Mouse (Mus musculus): Measurements from ENCODE around the gene Jaml. TPM values are rescaled to one million over a fixed set of nuclear protein-coding genes. Genes with fewer than 3 reads are reported as not detected.

Gene Jaml
- polyA plus RNA-seq, 1 experiment from 2014 or later, result 0.49 TPM

DNA sequence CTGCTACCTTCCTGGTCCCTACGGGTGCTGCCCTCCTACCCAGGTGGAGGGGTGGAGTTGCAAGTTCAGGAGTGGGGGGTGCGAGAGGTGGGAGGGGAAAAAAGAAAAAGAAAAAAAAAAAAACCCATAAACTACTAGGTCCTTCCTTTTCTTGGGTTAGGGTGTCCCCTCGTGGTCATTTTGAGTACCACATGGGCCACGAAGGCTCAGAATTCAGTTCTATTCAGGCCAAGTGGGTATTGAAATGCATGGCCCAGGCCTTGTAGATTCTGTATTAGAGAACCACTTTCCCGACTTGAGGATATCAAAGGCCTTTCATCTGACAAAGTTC, 67.2 kb downstream of the Jaml start:
- Histone ChIP-seq H3K4me2 (ENCODE audit: low read depth, low read length) (peak overlapping the region; percentile 65), H3K4me3 (ENCODE audit: low read depth, low read length) (peak overlapping the region; percentile 28), H3K27ac (replicated peaks; ENCODE audit: low read depth, low read length) (no peak overlapping the region), H3K36me3 (replicated peaks; ENCODE audit: control insufficient read depth, insufficient read depth, low read depth, low read length) (no peaks in the 10 kb centered on the region), H3K4me1 (ENCODE audit: control insufficient read depth, insufficient read depth, low read length) (0 out of 2 replicates have a peak, but pooled peaks cover 3% of the 10 kb centered on the region), H3K27me3 (ENCODE audit: control insufficient read depth, insufficient read depth, low read length) (peaks cover 26% of the 10 kb centered on the region), H3K9me3 (replicated peaks; ENCODE audit: control insufficient read depth, low read length) (no peaks in the 10 kb centered on the region), H3K9ac (replicated peaks; ENCODE audit: low read length) (peak overlapping the region; percentile 36; the same call in 1 of the 2 replicates)
- ATAC-seq (replicated peaks; ENCODE audit: insufficient number of reproducible peaks, low FRiP score, low TSS enrichment, low read depth) (peak; percentile 52; the same call in 1 of the 2 replicates), DNase-seq (ENCODE audit: low spot score) (peak; percentile 78)
- 1% methylated on average over 5 of the region's 5 CpGs for WGBS

DNA sequence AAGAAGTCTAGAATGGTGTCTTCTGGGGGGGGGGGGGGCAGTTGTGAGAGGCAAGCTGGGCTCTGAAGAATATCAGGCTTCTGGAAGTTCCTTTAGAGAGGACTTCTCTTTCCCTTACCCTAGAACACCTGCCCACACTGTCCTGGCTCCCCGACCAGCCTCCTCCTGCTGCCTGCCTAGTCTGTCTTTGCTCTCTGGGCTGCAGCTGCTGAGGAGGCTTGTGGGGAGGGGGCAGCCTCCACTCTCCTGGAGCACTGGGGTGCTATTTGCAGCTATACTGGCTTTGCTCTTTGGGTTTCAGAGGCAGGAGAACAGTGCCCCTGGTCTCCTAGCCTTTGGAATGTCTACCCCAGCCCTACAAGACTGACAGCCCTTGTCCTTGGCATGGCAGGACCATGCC, 72.0 kb downstream of the Jaml start:
- Histone ChIP-seq H3K27ac (replicated peaks; ENCODE audit: low read depth, low read length) (no peak overlapping the region), H3K4me2 (ENCODE audit: low read depth, low read length) (no peak overlapping the region), H3K9me3 (replicated peaks; ENCODE audit: control insufficient read depth, low read length) (no peaks in the 10 kb centered on the region), H3K36me3 (replicated peaks; ENCODE audit: control insufficient read depth, insufficient read depth, low read depth, low read length) (no peaks in the 10 kb centered on the region), H3K9ac (replicated peaks; ENCODE audit: low read length) (no peak overlapping the region), H3K27me3 (ENCODE audit: control insufficient read depth, insufficient read depth, low read length) (peaks cover 2% of the 10 kb centered on the region), H3K4me1 (ENCODE audit: control insufficient read depth, insufficient read depth, low read length) (0 out of 2 replicates have a peak, but pooled peaks cover 1% of the 10 kb centered on the region), H3K4me3 (ENCODE audit: low read depth, low read length) (no peak overlapping the region)
- ATAC-seq (replicated peaks; ENCODE audit: insufficient number of reproducible peaks, low FRiP score, low TSS enrichment, low read depth) (no peak), DNase-seq (ENCODE audit: low spot score) (no peak)
- WGBS, result 75% methylated on average over 1 of the region's 1 CpGs

DNA sequence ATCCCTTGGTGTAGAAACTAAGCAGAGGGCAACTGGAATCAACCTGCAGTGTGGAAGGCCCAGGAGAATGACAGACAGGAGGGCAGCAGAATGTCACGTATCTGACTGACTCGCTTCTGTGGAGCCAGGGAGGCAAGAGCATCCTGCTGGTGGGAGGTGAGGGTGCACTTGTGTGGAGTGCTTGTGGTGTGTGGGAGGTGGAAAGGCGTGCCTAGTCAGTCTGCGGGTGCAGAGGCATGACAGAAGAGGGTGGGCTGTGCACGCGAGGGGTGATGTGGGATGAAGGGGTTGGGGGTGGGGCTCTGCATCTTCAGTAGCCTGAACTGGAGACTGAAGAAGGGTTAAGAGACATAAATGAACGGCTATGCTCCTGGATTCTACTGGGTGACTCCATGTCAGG, 74.4 kb downstream of the Jaml start:
- Histone ChIP-seq H3K4me1 (ENCODE audit: control insufficient read depth, insufficient read depth, low read length) (no peaks in the 10 kb centered on the region), H3K9ac (replicated peaks; ENCODE audit: low read length) (no peak overlapping the region), H3K36me3 (replicated peaks; ENCODE audit: control insufficient read depth, insufficient read depth, low read depth, low read length) (no peaks in the 10 kb centered on the region), H3K9me3 (replicated peaks; ENCODE audit: control insufficient read depth, low read length) (no peaks in the 10 kb centered on the region), H3K27ac (replicated peaks; ENCODE audit: low read depth, low read length) (no peak overlapping the region), H3K27me3 (ENCODE audit: control insufficient read depth, insufficient read depth, low read length) (no peaks in the 10 kb centered on the region), H3K4me2 (ENCODE audit: low read depth, low read length) (no peak overlapping the region), H3K4me3 (ENCODE audit: low read depth, low read length) (no peak overlapping the region)
- ATAC-seq (replicated peaks; ENCODE audit: insufficient number of reproducible peaks, low FRiP score, low TSS enrichment, low read depth) (no peak), DNase-seq (ENCODE audit: low spot score) (no peak)
- 76% methylated on average over 7 of the region's 7 CpGs for WGBS

Other genes starting within 250 kb of the Jaml start
- 9.8 and 12.2 TPM in 2 replicates for gene Kmt2a, start 197.9 kb upstream of the Jaml start, polyA plus RNA-seq (2014; fragmentation: Nextera tagmentation; extraction: Ambion mirVana)
- gene Atp5l, start 158.4 kb upstream of the Jaml start, polyA plus RNA-seq (2014; fragmentation: Nextera tagmentation; extraction: Ambion mirVana), result 572 and 583 TPM in 2 replicates
- gene Ube4a, start 113.6 kb upstream of the Jaml start, polyA plus RNA-seq (2014; fragmentation: Nextera tagmentation; extraction: Ambion mirVana), result 31.3 and 34.3 TPM in 2 replicates
- gene Cd3g, start 98.8 kb upstream of the Jaml start, polyA plus RNA-seq (2014; fragmentation: Nextera tagmentation; extraction: Ambion mirVana), result not detected in 2 replicates
- not detected in 2 replicates for gene Cd3d, start 97.4 kb upstream of the Jaml start, polyA plus RNA-seq (2014; fragmentation: Nextera tagmentation; extraction: Ambion mirVana)
- gene Cd3e, start 69.6 kb upstream of the Jaml start, polyA plus RNA-seq (2014; fragmentation: Nextera tagmentation; extraction: Ambion mirVana), result not detected in 2 replicates
- 8.8 and 9.2 TPM in 2 replicates for gene Mpzl2, start 39.4 kb upstream of the Jaml start, polyA plus RNA-seq (2014; fragmentation: Nextera tagmentation; extraction: Ambion mirVana)
- gene Mpzl3, start 24.0 kb upstream of the Jaml start, polyA plus RNA-seq (2014; fragmentation: Nextera tagmentation; extraction: Ambion mirVana), result 2.0 and 2.3 TPM in 2 replicates
- 4.1 and 4.9 TPM in 2 replicates for gene Scn2b, start 38.6 kb downstream of the Jaml start, polyA plus RNA-seq (2014; fragmentation: Nextera tagmentation; extraction: Ambion mirVana)
- 0.04 and 0.21 TPM in 2 replicates for gene Scn4b, start 59.2 kb downstream of the Jaml start, polyA plus RNA-seq (2014; fragmentation: Nextera tagmentation; extraction: Ambion mirVana)
- gene BC049352, start 102.8 kb downstream of the Jaml start, polyA plus RNA-seq (2014; fragmentation: Nextera tagmentation; extraction: Ambion mirVana), result not detected in 2 replicates
- gene Tmprss4, start 124.9 kb downstream of the Jaml start, polyA plus RNA-seq (2014; fragmentation: Nextera tagmentation; extraction: Ambion mirVana), result 0.35 TPM in 1 of 2 replicates, not detected in the other
- gene Il10ra, start 190.0 kb downstream of the Jaml start, polyA plus RNA-seq (2014; fragmentation: Nextera tagmentation; extraction: Ambion mirVana), result 0.22 and 1.2 TPM in 2 replicates
- 0.55 and 0.74 TPM in 2 replicates for gene Tmprss13, start 239.9 kb downstream of the Jaml start, polyA plus RNA-seq (2014; fragmentation: Nextera tagmentation; extraction: Ambion mirVana)

Data from embryonic facial prominence, embryonic 11.5 days (tissue).